Mouse (Mus musculus): ENCODE data around the gene Gm45015. TPM values are rescaled to one million over a fixed set of nuclear protein-coding genes. Genes with fewer than 3 reads are reported as not detected.

Gene Gm45015
- total RNA-seq, 2 experiments from 2014 or later, result not detected

Other genes with a start within 250 kb of the Gm45015 start
- gene Xlr3a, start 239.7 kb downstream of the Gm45015 start, total RNA-seq (2021), result under 1 TPM; 0.19 to 0.76 TPM
- not detected for gene Gm14685, start 219.8 kb downstream of the Gm45015 start, total RNA-seq (2021)
- not detected for gene Xlr5b, start 188.0 kb downstream of the Gm45015 start, total RNA-seq (2021)
- gene DXBay18, start 187.4 kb downstream of the Gm45015 start, total RNA-seq (2021), result not detected
- not detected for gene Spin2d, start 159.9 kb downstream of the Gm45015 start, total RNA-seq (2021)
- 1 to 10 TPM in 1 of 2 experiments, under 1 TPM in 1; 0.53 to 1.7 TPM for gene Xlr3b, start 144.6 kb downstream of the Gm45015 start, total RNA-seq (2021)
- 1 to 10 TPM in 1 of 2 experiments, under 1 TPM in 1; 0.42 to 2.5 TPM for gene Xlr4b, start 122.5 kb downstream of the Gm45015 start, total RNA-seq (2021)
- gene F8a, start 108.5 kb downstream of the Gm45015 start, total RNA-seq (2021), result 1 to 10 TPM; 6.6 to 7.5 TPM
- not detected for gene Xlr4c, start 93.7 kb downstream of the Gm45015 start, total RNA-seq (2021)
- gene Xlr3c, start 71.5 kb downstream of the Gm45015 start, total RNA-seq (2021), result not detected
- not detected for gene Xlr5a, start 43.9 kb downstream of the Gm45015 start, total RNA-seq (2021)
- not detected for gene Xlr5c, start 43.9 kb downstream of the Gm45015 start, total RNA-seq (2021)
- 1 to 10 TPM; 4.4 to 6.0 TPM for gene Zfp275, start 5.8 kb upstream of the Gm45015 start, total RNA-seq (2021)
- not detected for gene Gm18336, start 61.9 kb upstream of the Gm45015 start, total RNA-seq (2021)
- gene Zfp92, start 74.3 kb upstream of the Gm45015 start, total RNA-seq (2021), result not detected
- gene Trex2, start 98.5 kb upstream of the Gm45015 start, total RNA-seq (2021), result not detected
- gene Haus7, start 122.2 kb upstream of the Gm45015 start, total RNA-seq (2021), result 1 to 10 TPM; 6.8 to 6.9 TPM
- 100 to 1,000 TPM; 229 to 253 TPM for gene Bgn, start 146.8 kb upstream of the Gm45015 start, total RNA-seq (2021)
- gene Atp2b3, start 166.2 kb upstream of the Gm45015 start, total RNA-seq (2021), result under 1 TPM in 1 of 2 experiments, not detected in 1; 0.08 TPM